Mouse (Mus musculus) erythroblast, adult 5-6 weeks (primary cell): ENCODE data around the gene Ell2. TPM values are rescaled to one million over a fixed set of nuclear protein-coding genes. Genes with fewer than 3 reads are reported as not detected.

Experiments
- ATAC-seq: replicated peaks from 2 replicates; pipeline ENCODE4 v1.8.0; 2016; ENCODE audit warnings: moderate number of reproducible peaks, mild to moderate bottlenecking, moderate TSS enrichment, inconsistent platforms; ENCODE audit not compliant: poor library complexity, low FRiP score, severe bottlenecking
- total RNA-seq, 2 experiments: library from RNA; stranded (forward) in 1 of 2; stranded (reverse) in 1 of 2; fragments of 150-400 nt in 1 of 2; fragments of 200-764, 138-1000 nt in 1 of 2; gene quantifications; 2 replicates each; pipeline versions ENCODE4 v1.2.3 to v1.2.4; 2015 to 2017; ENCODE audit warnings: low replicate concordance in 2 of 2

The Ell2 gene
- total RNA-seq, 2 experiments from 2014 or later, result 93.9 to 99.9 TPM

- peak; percentile 53 for ATAC-seq
Measured at GRCm38 (mm10) chr13:75729834-75730233, 23.3 kb downstream of the Ell2 start.

GRCm38 (mm10) chr13:75730717-75731116 is 24.2 kb downstream of the Ell2 start:
- ATAC-seq, result no peak

GRCm38 (mm10) chr13:75733594-75734161 is 27.1 kb downstream of the Ell2 start:
- ATAC-seq, result peak; percentile 80

- no peak for ATAC-seq
Measured at GRCm38 (mm10) chr13:75734231-75734630, 27.7 kb downstream of the Ell2 start.

GRCm38 (mm10) chr13:75735606-75736005 is 29.0 kb downstream of the Ell2 start:
- no peak for ATAC-seq

GRCm38 (mm10) chr13:75737991-75738390 is 31.4 kb downstream of the Ell2 start:
- no peak for ATAC-seq

GRCm38 (mm10) chr13:75738536-75738935 is 32.0 kb downstream of the Ell2 start:
- ATAC-seq, result peak; percentile 40; the same call in 1 of the 2 replicates

GRCm38 (mm10) chr13:75738957-75739356 is 32.4 kb downstream of the Ell2 start:
- ATAC-seq, result peak; percentile 79

GRCm38 (mm10) chr13:75740018-75740417 is 33.5 kb downstream of the Ell2 start:
- ATAC-seq, result no peak

- ATAC-seq, result no peak
Measured at GRCm38 (mm10) chr13:75741119-75741518, 34.6 kb downstream of the Ell2 start.

GRCm38 (mm10) chr13:75741736-75742729 is 35.5 kb downstream of the Ell2 start:
- no peak for ATAC-seq

GRCm38 (mm10) chr13:75742970-75743369 is 36.4 kb downstream of the Ell2 start:
- ATAC-seq, result no peak

- ATAC-seq, result no peak
Measured at GRCm38 (mm10) chr13:75744065-75744464, 37.5 kb downstream of the Ell2 start.

- ATAC-seq, result no peak
Measured at GRCm38 (mm10) chr13:75745328-75745727, 38.8 kb downstream of the Ell2 start.

- peak; percentile 33; the same call in 1 of the 2 replicates for ATAC-seq
Measured at GRCm38 (mm10) chr13:75747265-75747664, 40.7 kb downstream of the Ell2 start.

- no peak for ATAC-seq
Measured at GRCm38 (mm10) chr13:75748685-75749084, 42.1 kb downstream of the Ell2 start.

GRCm38 (mm10) chr13:75750785-75751184 is 44.2 kb downstream of the Ell2 start:
- ATAC-seq, result no peak

GRCm38 (mm10) chr13:75752216-75752938 is 45.8 kb downstream of the Ell2 start:
- ATAC-seq, result peak; percentile 87

GRCm38 (mm10) chr13:75754398-75754797 is 47.8 kb downstream of the Ell2 start:
- no peak for ATAC-seq

- peak; percentile 71 for ATAC-seq
Measured at GRCm38 (mm10) chr13:75760859-75761548, 54.4 kb downstream of the Ell2 start.
